Mouse (Mus musculus) lung, postnatal 0 days (tissue): ENCODE measurements around the gene Syt6.

Source experiments
- CTCF ChIP-seq: IDR thresholded peaks from 2 replicates; pipeline ENCODE4 v1.5.1; 2016; ENCODE audit warnings: antibody characterized with exemption, mild to moderate bottlenecking
- EP300 ChIP-seq: IDR thresholded peaks from 2 replicates; pipeline ENCODE4 v1.6.1; 2016; ENCODE audit warnings: antibody characterized with exemption, mild to moderate bottlenecking, control low read depth

DNA sequence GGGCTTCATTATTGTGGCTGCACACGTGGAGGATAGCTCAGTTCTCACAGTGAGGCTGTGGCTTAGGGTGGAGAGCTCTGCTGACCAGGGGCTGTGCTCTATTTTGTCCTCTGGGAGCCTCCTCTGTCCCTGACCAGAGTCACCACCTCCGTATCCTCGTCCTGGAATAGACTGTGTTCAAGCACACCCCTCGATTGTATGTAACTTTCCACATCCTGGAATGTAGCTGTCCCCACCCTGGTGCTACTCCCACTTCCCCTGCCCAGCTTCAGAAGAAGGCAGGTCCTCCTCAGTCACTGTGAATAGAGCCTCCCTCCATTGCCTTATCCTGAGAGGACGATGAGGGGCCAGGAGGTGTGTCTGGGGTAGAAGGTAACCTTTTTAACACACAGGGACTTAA is 14.6 kb downstream of the Syt6 start:
- TF ChIP-seq CTCF (no peak), EP300 (no peak)
